Mouse (Mus musculus) CH12.LX (cell line): ENCODE results near the gene Pgam1. TPM values are rescaled to one million over a fixed set of nuclear protein-coding genes. Genes with fewer than 3 reads are reported as not detected.

Experiments used
- DNase-seq: peaks from one replicate; pipeline ENCODE4 v3.0.0-alpha.2; 2013; ENCODE audit errors: extremely low read depth
- H3K27ac ChIP-seq: 2 replicates; pipeline ENCODE4 v1.5.1; 2012; ENCODE audit warnings: low read depth, mild to moderate bottlenecking, control low read depth, moderate library complexity; ENCODE audit not compliant: insufficient read depth
- H3K27me3 ChIP-seq: replicated peaks from 2 replicates; pipeline ENCODE3; 2012; ENCODE audit warnings: inconsistent platforms
- H3K36me3 ChIP-seq, 2 experiments: replicated peaks in 1 of 2; 2 replicates each; pipeline versions ENCODE3 to v1.6.1; 2012; ENCODE audit warnings: inconsistent platforms in 1 of 2, low read length in 1 of 2, mild to moderate bottlenecking in 1 of 2, mixed read lengths in 1 of 2, moderate library complexity in 1 of 2; ENCODE audit not compliant: control insufficient read depth in 1 of 2, insufficient read depth in 1 of 2
- H3K4me1 ChIP-seq, 2 experiments: 2 replicates each; pipeline ENCODE4 v1.6.1; 2012; ENCODE audit warnings: inconsistent platforms in 1 of 2, moderate library complexity in 1 of 2; ENCODE audit not compliant: insufficient read depth in 2 of 2, control insufficient read depth in 1 of 2
- H3K4me2 ChIP-seq: 2 replicates; pipeline ENCODE4 v1.6.1; 2012; ENCODE audit warnings: low read depth, mild to moderate bottlenecking, control low read depth; ENCODE audit not compliant: poor library complexity, insufficient read depth, severe bottlenecking
- H3K4me3 ChIP-seq, 3 experiments: fragments of 150-350 bp in 1 of 3; sonication (generic) in 1 of 3; replicated peaks in 1 of 3; 2 replicates each; pipeline versions ENCODE3 to v1.5.1; 2011 to 2012; ENCODE audit warnings: low read depth in 2 of 3, low read length in 2 of 3, mild to moderate bottlenecking in 2 of 3, moderate library complexity in 2 of 3, control low read depth in 1 of 3, improper control_type of control experiment in 1 of 3, inconsistent platforms in 1 of 3, mixed read lengths in 1 of 3; ENCODE audit not compliant: poor library complexity in 1 of 3
- H3K79me2 ChIP-seq: replicated peaks from 2 replicates; pipeline ENCODE4 v1.6.1; 2012; ENCODE audit warnings: mild to moderate bottlenecking, moderate library complexity; ENCODE audit not compliant: control insufficient read depth, poor library complexity, insufficient read depth, severe bottlenecking; ENCODE audit errors: extremely low read depth
- H3K9ac ChIP-seq: 2 replicates; pipeline ENCODE4 v1.6.1; 2012; ENCODE audit warnings: low read depth, mild to moderate bottlenecking, control low read depth, moderate library complexity; ENCODE audit not compliant: insufficient read depth
- H3K9me3 ChIP-seq: replicated peaks from 2 replicates; pipeline ENCODE3; 2012; ENCODE audit warnings: low read length, inconsistent platforms, mixed read lengths
- BHLHE40 ChIP-seq: IDR thresholded peaks from 2 replicates; pipeline ENCODE4 v1.6.1; 2011; ENCODE audit warnings: mild to moderate bottlenecking, low read depth, low read length, improper control_type of control experiment
- CHD1 ChIP-seq: IDR thresholded peaks from 2 replicates; pipeline ENCODE4 v1.6.1; 2012; ENCODE audit warnings: low read depth, low read length, improper control_type of control experiment, inconsistent platforms
- CTCF ChIP-seq, 2 experiments: IDR thresholded peaks in 1 of 2; conservative IDR thresholded peaks in 1 of 2; 2 replicates each; pipeline ENCODE4 v1.5.1; 2011 to 2012; ENCODE audit warnings: low read depth in 2 of 2, low read length in 2 of 2, improper control_type of control experiment in 1 of 2, inconsistent platforms in 1 of 2, mild to moderate bottlenecking in 1 of 2, moderate library complexity in 1 of 2
- E2F4 ChIP-seq: IDR thresholded peaks from 2 replicates; pipeline ENCODE4 v1.6.1; 2011; ENCODE audit warnings: low read depth, low read length, improper control_type of control experiment; ENCODE audit not compliant: insufficient replicate concordance
- ETS1 ChIP-seq: conservative IDR thresholded peaks from 2 replicates; pipeline ENCODE4 v1.6.1; 2012; ENCODE audit warnings: low read depth, mild to moderate bottlenecking, inconsistent platforms, low read length, improper control_type of control experiment, moderate library complexity
- KAT2A ChIP-seq: IDR thresholded peaks from 2 replicates; pipeline ENCODE4 v1.6.1; 2012; ENCODE audit warnings: low read length, improper control_type of control experiment, inconsistent platforms; ENCODE audit not compliant: insufficient replicate concordance
- MAFK ChIP-seq: IDR thresholded peaks from 2 replicates; pipeline ENCODE4 v1.6.1; 2011; ENCODE audit warnings: low read length, improper control_type of control experiment; ENCODE audit not compliant: insufficient replicate concordance
- MYC ChIP-seq: IDR thresholded peaks from 2 replicates; pipeline ENCODE4 v1.6.1; 2011; ENCODE audit warnings: low read depth, mild to moderate bottlenecking, improper control_type of control experiment, low read length
- NELFE ChIP-seq: IDR thresholded peaks from 2 replicates; pipeline ENCODE4 v1.6.1; 2011; ENCODE audit warnings: low read depth, low read length, improper control_type of control experiment
- POLR2AphosphoS2 ChIP-seq: IDR thresholded peaks from 2 replicates; pipeline ENCODE4 v1.6.1; 2011; ENCODE audit warnings: low read depth, low read length, improper control_type of control experiment
- SIN3A ChIP-seq: IDR thresholded peaks from 2 replicates; pipeline ENCODE4 v1.6.1; 2012; ENCODE audit warnings: low read length, improper control_type of control experiment, inconsistent platforms
- TCF12 ChIP-seq: IDR thresholded peaks from 2 replicates; pipeline ENCODE4 v1.6.1; 2014; ENCODE audit warnings: low read depth, mild to moderate bottlenecking, inconsistent platforms, low read length, improper control_type of control experiment
- UBTF ChIP-seq: IDR thresholded peaks from 2 replicates; pipeline ENCODE4 v1.6.1; 2012; ENCODE audit warnings: low read depth, mild to moderate bottlenecking, inconsistent platforms, low read length, improper control_type of control experiment, moderate library complexity
- USF1 ChIP-seq: IDR thresholded peaks from 2 replicates; pipeline ENCODE4 v1.6.1; 2014; ENCODE audit warnings: low read depth, mild to moderate bottlenecking, inconsistent platforms, low read length, improper control_type of control experiment
- USF2 ChIP-seq: conservative IDR thresholded peaks from 2 replicates; pipeline ENCODE4 v1.6.1; 2011; ENCODE audit warnings: low read depth, low read length, improper control_type of control experiment
- ZKSCAN1 ChIP-seq: IDR thresholded peaks from 2 replicates; pipeline ENCODE4 v1.6.1; 2012; ENCODE audit warnings: low read depth, inconsistent platforms, low read length, improper control_type of control experiment, borderline replicate concordance
- dilution Hi-C: fragments of 300-500 bp; cut with MboI; formaldehyde crosslinking; loops from 2 replicates; pipeline ENCODE4 v1.14.3; 2020; ENCODE audit warnings: low sequenced_read_pairs; ENCODE audit not compliant: extremely low pct_unique_long_range_greater_than_20kb, extremely low pct_ligation_motif_present
- in situ Hi-C: fragments of 300-500 bp; cut with MboI; formaldehyde crosslinking; loops from 3 replicates; pipeline ENCODE4 v1.14.3; 2019; ENCODE audit warnings: low sequenced_read_pairs, low pct_ligation_motif_present, low pct_unique_long_range_greater_than_20kb, mixed read lengths
- polyA plus RNA-seq: library from polyadenylated mRNA; unstranded; fragments of >175 nt; gene quantifications from 2 replicates; pipeline ENCODE4 v1.2.1, GENCODE M21; 2012; ENCODE audit warnings: low read depth; ENCODE audit not compliant: insufficient read length
- total RNA-seq, 2 experiments: library from RNA; depleted of rRNA; stranded (reverse); fragments of 300-350 nt in 1 of 2; fragments of >200 nt in 1 of 2; gene quantifications; 2 replicates each; pipeline ENCODE4 v1.2.3; 2012 to 2014

Gene Pgam1
- total and polyA plus RNA-seq, 3 experiments: 870 to 1,507 (median 928) TPM

DNA sequence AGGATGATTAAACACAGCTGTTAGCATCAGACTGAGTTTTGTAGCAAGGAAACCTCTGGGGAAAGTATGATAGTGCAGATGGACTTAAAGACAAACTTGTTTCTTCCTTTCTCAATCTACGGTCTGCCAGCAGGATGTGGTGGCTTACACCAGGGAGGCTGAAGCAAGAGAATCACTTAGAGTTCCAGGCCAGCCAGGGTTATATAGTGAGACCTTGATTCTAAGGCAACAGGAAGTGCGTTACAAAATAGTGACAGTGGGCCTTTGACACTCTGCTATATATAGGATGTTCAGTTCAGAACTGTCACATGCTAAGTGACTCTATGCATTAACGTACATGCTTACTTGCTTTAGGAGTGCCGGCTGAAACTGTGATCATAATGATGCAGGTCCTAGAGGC, 5.1 kb downstream of the Pgam1 start:
- dilution Hi-C loops: no loop called here
- no peak overlapping the region for H3K9ac ChIP-seq
- H3K36me3 ChIP-seq: peaks cover 42 to 71% of the 10 kb centered on the region in 2 experiments
- no peak overlapping the region for H3K4me2 ChIP-seq
- TF ChIP-seq UBTF: no peak
- TF ChIP-seq, all 38 proteins: peak for 0
- in situ Hi-C loops: no loop called here
- no peak overlapping the region for H3K27ac ChIP-seq
- no peak for DNase-seq
- H3K4me3 ChIP-seq: no peak overlapping the region
- peaks cover 6 to 20% of the 10 kb centered on the region in 2 experiments; a peak in 2 of 4 replicates for H3K4me1 ChIP-seq
- peaks cover 42% of the 10 kb centered on the region for H3K79me2 ChIP-seq
- H3K27me3 ChIP-seq: no peaks in the 10 kb centered on the region
- no peaks in the 10 kb centered on the region for H3K9me3 ChIP-seq

DNA sequence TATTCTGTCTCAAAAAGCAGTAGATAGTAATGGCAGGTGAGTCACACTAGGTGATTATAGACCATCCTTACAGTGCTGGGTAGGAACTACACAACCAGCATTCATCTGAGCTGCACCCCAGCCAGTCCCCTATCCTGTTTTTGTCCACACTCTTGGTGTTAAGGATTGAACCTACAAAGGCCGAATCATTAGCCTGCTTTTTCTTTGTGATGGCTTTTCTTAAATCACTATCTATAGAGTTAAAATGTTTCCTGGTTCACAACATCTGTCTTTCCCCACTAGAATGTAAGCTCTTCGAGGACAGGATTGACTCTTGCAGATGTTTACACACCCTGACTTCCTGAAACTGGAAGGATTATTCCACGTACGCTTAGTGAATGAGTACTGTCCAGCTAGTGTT, 7.7 kb downstream of the Pgam1 start:
- Histone ChIP-seq H3K9me3 (no peaks in the 10 kb centered on the region), H3K4me2 (no peak overlapping the region), H3K27me3 (no peaks in the 10 kb centered on the region), H3K27ac (no peak overlapping the region), H3K79me2 (peaks cover 17% of the 10 kb centered on the region), H3K4me3 (no peak overlapping the region), H3K4me1 (peaks cover 3 to 17% of the 10 kb centered on the region in 2 experiments; a peak in 2 of 4 replicates), H3K9ac (no peak overlapping the region), H3K36me3 (peaks cover 61 to 85% of the 10 kb centered on the region in 2 experiments)
- in situ Hi-C loops: no loop called here
- dilution Hi-C loops: no loop called here
- TF ChIP-seq BHLHE40: no peak
- peak; percentile 78 for TF ChIP-seq POLR2AphosphoS2
- no peak for DNase-seq

DNA sequence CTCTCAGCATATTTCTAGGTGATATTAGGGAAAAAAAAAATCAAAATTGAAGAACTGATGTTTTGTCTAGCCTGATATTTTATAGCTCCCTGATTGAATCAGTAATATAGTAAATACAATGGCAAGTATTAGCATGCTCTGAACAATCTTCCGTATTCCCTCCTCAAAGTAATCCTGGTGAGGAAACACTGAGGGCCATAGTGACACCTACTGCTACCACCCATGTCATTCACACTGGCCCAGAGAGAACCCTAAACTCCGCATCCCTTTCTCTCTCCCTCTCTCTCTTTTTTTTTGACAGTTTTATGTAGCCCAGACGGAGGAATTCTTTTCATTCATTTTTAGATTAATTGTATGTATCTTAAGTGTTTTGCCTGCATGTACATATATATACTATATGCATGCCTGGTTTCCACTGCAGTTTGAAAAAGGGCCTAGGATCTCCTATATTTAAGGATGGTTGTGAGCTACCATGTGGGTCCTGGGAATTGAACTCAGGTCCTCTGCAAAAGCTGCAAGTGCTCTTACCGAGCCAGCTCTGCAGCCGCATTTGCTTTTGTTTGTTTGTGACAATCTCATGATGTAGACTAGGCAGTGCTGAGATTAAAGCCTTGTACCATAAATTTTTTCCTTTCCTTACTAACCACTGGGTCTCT, 8.8 kb downstream of the Pgam1 start:
- TF ChIP-seq POLR2AphosphoS2 (peak; percentile 78), BHLHE40 (no peak)
- TF ChIP-seq, all 38 proteins: peak for 1
- H3K36me3 ChIP-seq: peaks cover 60 to 85% of the 10 kb centered on the region in 2 experiments
- in situ Hi-C loops: no loop called here

DNA sequence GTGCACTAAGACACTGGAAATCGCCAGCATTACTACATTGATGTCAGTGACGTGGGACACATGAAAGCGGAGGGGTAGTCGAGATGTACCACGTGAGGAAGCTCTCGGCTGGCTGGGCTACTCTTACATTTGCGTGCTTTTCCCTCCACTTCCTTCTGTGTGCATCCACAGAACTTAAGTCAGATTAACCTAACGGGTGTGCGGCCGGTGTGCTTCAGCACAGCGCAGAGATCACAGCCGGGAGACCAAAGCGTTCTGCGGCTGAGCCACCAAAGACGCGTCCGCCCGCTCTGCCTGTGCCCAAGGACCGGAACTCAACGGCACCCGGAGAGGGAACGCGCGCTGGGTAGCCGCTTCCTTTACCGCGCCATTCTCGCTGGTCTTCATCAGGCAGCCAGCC, 21.0 kb downstream of the Pgam1 start:
- Histone ChIP-seq H3K27me3 (no peaks in the 10 kb centered on the region), H3K27ac (peak overlapping the region; percentile 61), H3K9ac (peak overlapping the region; percentile 73), H3K9me3 (no peaks in the 10 kb centered on the region), H3K79me2 (peaks cover 61% of the 10 kb centered on the region), H3K4me3 (peak overlapping the region; percentile 96 to 99 (median 98)), H3K36me3 (peaks cover 29 to 59% of the 10 kb centered on the region in 2 experiments), H3K4me2 (peak overlapping the region; percentile 65), H3K4me1 (peaks cover 8 to 36% of the 10 kb centered on the region in 2 experiments; a peak in 3 of 4 replicates)
- peak; percentile 58 for DNase-seq
- dilution Hi-C loops: no loop called here
- in situ Hi-C loops: loop anchor here (5.0 kb wide), 1 partner anchor 55 kb away; no protein-coding TSS in a partner anchor
- TF ChIP-seq KAT2A: no peak
- 0 out of 2 replicates have a peak, but pooled peaks have one; percentile 56 for TF ChIP-seq MYC
- TF ChIP-seq E2F4: no peak
- TF ChIP-seq BHLHE40: peak; percentile 40; the same call in 1 of the 2 replicates
- TF ChIP-seq USF1: peak; percentile 46; the same call in 1 of the 2 replicates
- TF ChIP-seq MAFK: no peak
- peak; percentile 26 for TF ChIP-seq USF2
- TF ChIP-seq NELFE: no peak
- TF ChIP-seq CTCF (conservative IDR thresholded peaks at IDR 0.05 in 1 of 2, IDR thresholded peaks at IDR 0.05 in 1 of 2; ENCODE audit: low read depth in 2 of 2, low read length in 2 of 2): no peak
- no peak for TF ChIP-seq ETS1
- peak; percentile 7; the same call in 1 of the 2 replicates for TF ChIP-seq SIN3A
- no peak for TF ChIP-seq UBTF
- no peak for TF ChIP-seq ZKSCAN1
- no peak for TF ChIP-seq TCF12
- no peak for TF ChIP-seq CHD1

More for the DNA sequence above, 8.8 kb downstream of the Pgam1 start:
- peaks cover 7% of the 10 kb centered on the region for H3K79me2 ChIP-seq
- no peak overlapping the region for H3K9ac ChIP-seq
- H3K9me3 ChIP-seq: no peaks in the 10 kb centered on the region
- no peak overlapping the region for H3K4me2 ChIP-seq
- H3K27ac ChIP-seq: no peak overlapping the region
- H3K27me3 ChIP-seq: no peaks in the 10 kb centered on the region
- no peak overlapping the region for H3K4me3 ChIP-seq
- dilution Hi-C loops: no loop called here
- no peak for DNase-seq
- H3K4me1 ChIP-seq: peaks cover 0 to 7% of the 10 kb centered on the region in 2 experiments; a peak in 1 of 4 replicates
